ENCODE assay signal across 9 mouse cellular contexts in the genomic region with DNA sequence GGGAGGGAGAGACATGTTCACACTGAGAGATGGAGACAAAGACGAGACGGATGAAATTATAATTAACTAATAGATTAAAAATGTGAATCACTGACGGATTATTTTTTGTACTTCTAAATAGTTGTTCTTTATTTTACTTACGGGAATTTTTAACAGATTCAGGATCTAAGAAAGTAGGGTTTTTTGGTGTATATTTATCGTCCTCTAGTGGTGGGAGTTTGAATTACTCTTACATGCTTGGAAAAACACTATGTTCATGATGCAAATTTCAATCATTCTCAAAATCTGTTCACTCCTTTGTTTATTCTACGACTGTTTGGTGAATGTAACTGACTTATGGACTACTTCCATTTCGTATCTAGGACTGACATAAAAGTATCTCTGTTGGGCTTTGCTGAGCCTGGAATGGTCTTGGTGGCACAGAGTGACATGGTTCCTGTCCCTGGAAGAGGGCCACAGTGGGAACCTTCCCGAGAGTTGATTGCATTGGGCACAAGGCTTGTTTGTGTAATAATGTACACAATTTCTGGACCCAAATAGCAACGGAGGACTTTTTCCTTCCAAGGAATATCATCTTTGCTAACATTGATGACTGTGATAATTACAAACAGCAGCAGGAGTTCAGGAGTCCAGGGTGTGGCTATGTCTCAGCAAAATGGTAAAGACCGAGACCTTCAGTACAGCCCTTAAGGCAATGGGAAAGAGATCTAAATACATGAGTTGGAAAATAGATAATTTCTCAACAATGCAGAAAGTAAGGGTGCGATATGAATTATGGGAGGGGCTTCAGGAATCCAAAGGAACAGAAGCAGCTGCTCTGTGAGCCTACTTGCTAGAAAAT.
DNase-seq lines count a peak whose midpoint lies in the region; ATAC-seq and TF ChIP-seq lines count a peak whose summit lies in the region.
"Had no signal": no experiment of that assay in that cellular context is flagged by ENCODE, and none has a peak within 500 bp of the region (broad histone marks: within the 10 kb centered on the region; RNA-seq: fewer than 3 reads in every experiment).

No protein-coding gene starts in this region.

- H3K4me2 ChIP-seq in intestine, postnatal 0 days (replicated peaks; ENCODE audit: low read depth): peak overlapping the region; percentile 43

- peak; percentile 42 for TF ChIP-seq CTCF in kidney, adult 2 months (conservative IDR thresholded peaks at IDR 0.05; ENCODE audit: insufficient read depth, insufficient read length, low read depth, low read length)
- TF ChIP-seq CTCF in Patski (IDR thresholded peaks at IDR 0.05): peak; percentile 53
- TF ChIP-seq CTCF in intestine, postnatal 0 days (IDR thresholded peaks at IDR 0.05; ENCODE audit: low read depth): peak; percentile 88

- 35% methylated on average over 11 of the region's 11 CpGs for WGBS in kidney, adult 2 months
- WGBS in intestine, postnatal 0 days: 28% methylated on average over 11 of the region's 11 CpGs

- no peak overlapping the region for H3K9ac ChIP-seq in intestine, postnatal 0 days (ENCODE audit: low read depth, low read length)

- H3K9me3 ChIP-seq in intestine, postnatal 0 days (ENCODE audit: control insufficient read depth): no peaks in the 10 kb centered on the region

- no peak overlapping the region for H3K27ac ChIP-seq in kidney, adult 2 months (ENCODE audit: insufficient read depth, low read depth, low read length)
- no peak overlapping the region for H3K27ac ChIP-seq in intestine, postnatal 0 days (ENCODE audit: low read depth, low read length)

- peak; percentile 23 for DNase-seq in kidney, adult 2 months
- no peak for DNase-seq in kidney, postnatal 25 days
- DNase-seq in CD4-positive helper T cell, adult 2 months (ENCODE audit: low read depth, low spot score): peak; percentile 21
- no peak for DNase-seq in Patski (ENCODE audit: low read depth, low spot score)
- DNase-seq in right cerebral cortex, adult 2 months (ENCODE audit: low spot score in 2 of 2): no peak
- no peak for DNase-seq in testis, postnatal 10 days (ENCODE audit: low spot score)
- no peak for DNase-seq in heart, adult 8-10 months (ENCODE audit: low spot score)
- DNase-seq: heart, postnatal 14 days had no signal

- in situ Hi-C loops in Patski (cut with MboI; ENCODE audit: low pct_unique_long_range_greater_than_20kb): loop anchor here (5.0 to 25.0 kb wide), 3 partner anchors 335 to 1428 kb away; no protein-coding TSS in a partner anchor

- no peak for ATAC-seq in Patski
- ATAC-seq in intestine, postnatal 0 days: peak; percentile 59; the same call in 1 of the 2 replicates

- no peak for TF ChIP-seq POLR2A in kidney, adult 2 months (IDR thresholded peaks at IDR 0.05; ENCODE audit: low read depth, low read length)

- no peaks in the 10 kb centered on the region for H3K4me1 ChIP-seq in kidney, adult 2 months (ENCODE audit: control insufficient read depth, insufficient read depth, low read length)
- 0 out of 2 replicates have a peak, but pooled peaks cover 4% of the 10 kb centered on the region for H3K4me1 ChIP-seq in intestine, postnatal 0 days (replicated peaks; ENCODE audit: control insufficient read depth, insufficient read depth, low read length)

- POLR2A ChIA-PET in Patski (lab: Charles Lee): no interaction called here

- CTCF ChIA-PET in Patski (lab: Charles Lee): interaction anchor here (2.3 kb wide), 1 partner anchor 1208 kb away, joined by 8 read pairs; no protein-coding TSS in a partner anchor

- no peak overlapping the region for H3K4me3 ChIP-seq in kidney, adult 2 months (ENCODE audit: insufficient read depth, low read depth, low read length)
- H3K4me3 ChIP-seq in intestine, postnatal 0 days (ENCODE audit: low read depth, low read length): no peak overlapping the region

- H3K27me3 ChIP-seq in kidney, adult 2 months (replicated peaks; ENCODE audit: control insufficient read depth, insufficient read depth, low read length): no peaks in the 10 kb centered on the region
- peaks cover 6% of the 10 kb centered on the region for H3K27me3 ChIP-seq in Patski
- no peaks in the 10 kb centered on the region for H3K27me3 ChIP-seq in intestine, postnatal 0 days (replicated peaks; ENCODE audit: control insufficient read depth, insufficient read depth, low read length)

- no peaks in the 10 kb centered on the region for H3K36me3 ChIP-seq in kidney, adult 2 months (ENCODE audit: control insufficient read depth, insufficient read depth, low read length)
- no peaks in the 10 kb centered on the region for H3K36me3 ChIP-seq in intestine, postnatal 0 days (ENCODE audit: control insufficient read depth, insufficient read depth)

Comparison
In these comparisons a context has a peak if more than half of its experiments do, and no peak if none do; other contexts are left out.
1. DNase-seq: peak in kidney, adult 2 months (single experiment) and CD4-positive helper T cell, adult 2 months (single experiment); none in kidney, postnatal 25 days (0 of 2), Patski (single experiment), right cerebral cortex, adult 2 months (0 of 2), testis, postnatal 10 days (single experiment) and heart, adult 8-10 months (single experiment).
2. Peak in every context shown above with its lines, with median percentiles within 50 percentile points of each other: CTCF ChIP-seq.